ENCODE assay signal across 8 mouse cellular contexts in genomic region chr7:13043445-13044253, GRCm38 (mm10). TPM values are rescaled to one million over a fixed set of nuclear protein-coding genes. Genes with fewer than 3 reads are reported as not detected.
DNase-seq lines count a peak whose midpoint lies in the region; ATAC-seq and TF ChIP-seq lines count a peak whose summit lies in the region.

No protein-coding gene starts in this region.

- H3K4me3 ChIP-seq in lung, embryonic 16.5 days (ENCODE audit: low read length): peak overlapping the region; percentile 55
- no peak overlapping the region for H3K4me3 ChIP-seq in lung, adult 2 months (replicated peaks; ENCODE audit: extremely low read depth, low read depth, low read length)
- peak overlapping the region; percentile 44 for H3K4me3 ChIP-seq in embryonic facial prominence, embryonic 15.5 days (replicated peaks)
- peak overlapping the region; percentile 50 for H3K4me3 ChIP-seq in intestine, embryonic 15.5 days (replicated peaks)
- H3K4me3 ChIP-seq in liver, postnatal 0 days (ENCODE audit: low read depth, low read length): peak overlapping the region; percentile 43

- H3K27me3 ChIP-seq in lung, embryonic 16.5 days (ENCODE audit: control insufficient read depth, insufficient read depth, low read depth, low read length): peaks cover 33% of the 10 kb centered on the region
- H3K27me3 ChIP-seq in embryonic facial prominence, embryonic 15.5 days: peaks cover 49% of the 10 kb centered on the region
- peaks cover 33% of the 10 kb centered on the region for H3K27me3 ChIP-seq in intestine, embryonic 15.5 days (replicated peaks)
- H3K27me3 ChIP-seq in liver, postnatal 0 days (ENCODE audit: insufficient read depth, low read length): peaks cover 27% of the 10 kb centered on the region

- H3K4me1 ChIP-seq in lung, embryonic 16.5 days (replicated peaks; ENCODE audit: control insufficient read depth, insufficient read depth, low read length): peaks cover 20% of the 10 kb centered on the region
- peaks cover 8% of the 10 kb centered on the region; the same call in 1 of the 2 replicates for H3K4me1 ChIP-seq in lung, adult 2 months (ENCODE audit: control insufficient read depth, insufficient read depth, low read length)
- peaks cover 23% of the 10 kb centered on the region for H3K4me1 ChIP-seq in embryonic facial prominence, embryonic 15.5 days
- H3K4me1 ChIP-seq in intestine, embryonic 15.5 days (replicated peaks): peaks cover 15% of the 10 kb centered on the region
- peaks cover 18% of the 10 kb centered on the region for H3K4me1 ChIP-seq in liver, postnatal 0 days (ENCODE audit: insufficient read depth)

- no peak for DNase-seq in lung, adult 2 months
- DNase-seq in liver, postnatal 0 days: no peak
- DNase-seq in testis, postnatal 10 days (ENCODE audit: low spot score): peak; percentile 67
- no peak for DNase-seq in thymus, adult 18-20 months

- TF ChIP-seq POLR2A in lung, adult 2 months (IDR thresholded peaks at IDR 0.05; ENCODE audit: borderline replicate concordance, extremely low read depth, low read depth, low read length): no peak

- H3K4me2 ChIP-seq in lung, embryonic 16.5 days (ENCODE audit: low read depth, low read length): peak overlapping the region; percentile 93
- peak overlapping the region; percentile 88 for H3K4me2 ChIP-seq in embryonic facial prominence, embryonic 15.5 days (replicated peaks)
- peak overlapping the region; percentile 99 for H3K4me2 ChIP-seq in intestine, embryonic 15.5 days (replicated peaks)
- peak overlapping the region; percentile 67 for H3K4me2 ChIP-seq in liver, postnatal 0 days (ENCODE audit: low read depth, low read length)

- no peak for TF ChIP-seq CTCF in lung, adult 2 months (IDR thresholded peaks at IDR 0.05; ENCODE audit: insufficient read depth, low read length)
- TF ChIP-seq CTCF in liver, postnatal 0 days (IDR thresholded peaks at IDR 0.05; ENCODE audit: low read depth): no peak

- 6% methylated on average over 88 of the region's 88 CpGs for WGBS in lung, embryonic 16.5 days
- WGBS in lung, adult 2 months: 8% methylated on average over 88 of the region's 88 CpGs
- 5% methylated on average over 88 of the region's 88 CpGs for WGBS in embryonic facial prominence, embryonic 15.5 days
- WGBS in intestine, embryonic 15.5 days: 5% methylated on average over 88 of the region's 88 CpGs
- WGBS in liver, postnatal 0 days (ENCODE audit: insufficient replicate concordance): 7% methylated on average over 80 of the region's 88 CpGs

- peak; percentile 21 for ATAC-seq in lung, embryonic 16.5 days (ENCODE audit: low read depth)
- peak; percentile 53 for ATAC-seq in cerebellum, adult (ENCODE audit: insufficient number of reproducible peaks, low FRiP score, low TSS enrichment)
- ATAC-seq in embryonic facial prominence, embryonic 15.5 days (ENCODE audit: insufficient number of reproducible peaks, low FRiP score, low TSS enrichment, low read depth): 0 out of 2 replicates have a peak, but pooled peaks have one; percentile 23
- ATAC-seq in intestine, embryonic 15.5 days: peak; percentile 45
- peak; percentile 21; the same call in 1 of the 2 replicates for ATAC-seq in liver, postnatal 0 days

- no peak for TF ChIP-seq EP300 in liver, postnatal 0 days (IDR thresholded peaks at IDR 0.05; ENCODE audit: low read depth)

- H3K27ac ChIP-seq in lung, embryonic 16.5 days (ENCODE audit: low read length): no peak overlapping the region
- no peak overlapping the region for H3K27ac ChIP-seq in embryonic facial prominence, embryonic 15.5 days (replicated peaks)
- no peak overlapping the region for H3K27ac ChIP-seq in intestine, embryonic 15.5 days
- H3K27ac ChIP-seq in liver, postnatal 0 days (ENCODE audit: low read depth): no peak overlapping the region

- H3K9me3 ChIP-seq in lung, embryonic 16.5 days (ENCODE audit: control insufficient read depth, low read length): peaks cover 8% of the 10 kb centered on the region
- no peaks in the 10 kb centered on the region for H3K9me3 ChIP-seq in embryonic facial prominence, embryonic 15.5 days (replicated peaks)
- H3K9me3 ChIP-seq in intestine, embryonic 15.5 days: no peaks in the 10 kb centered on the region
- no peaks in the 10 kb centered on the region for H3K9me3 ChIP-seq in liver, postnatal 0 days (ENCODE audit: low read length)

- H3K9ac ChIP-seq in lung, embryonic 16.5 days (ENCODE audit: low read length): peak overlapping the region; percentile 65
- H3K9ac ChIP-seq in embryonic facial prominence, embryonic 15.5 days: peak overlapping the region; percentile 18
- H3K9ac ChIP-seq in intestine, embryonic 15.5 days: peak overlapping the region; percentile 55
- peak overlapping the region; percentile 39; the same call in 1 of the 2 replicates for H3K9ac ChIP-seq in liver, postnatal 0 days (replicated peaks)

- H3K36me3 ChIP-seq in lung, embryonic 16.5 days (ENCODE audit: control insufficient read depth, insufficient read depth, low read length): no peaks in the 10 kb centered on the region
- H3K36me3 ChIP-seq in embryonic facial prominence, embryonic 15.5 days: no peaks in the 10 kb centered on the region
- no peaks in the 10 kb centered on the region for H3K36me3 ChIP-seq in intestine, embryonic 15.5 days
- no peaks in the 10 kb centered on the region for H3K36me3 ChIP-seq in liver, postnatal 0 days (replicated peaks; ENCODE audit: insufficient read depth, low read length)

RNA-seq across cellular contexts. Expression of gene Ube2m, which starts 5.6 kb away (rescaled TPM):
- polyA plus RNA-seq in lung, embryonic 16.5 days (2015; fragmentation: Nextera tagmentation; extraction: Ambion mirVana): 25.8 and 31.6 TPM in 2 replicates
- 82.5 and 143 TPM in 2 replicates for polyA plus RNA-seq in lung, adult 2 months (2012; rRNA removed)
- polyA plus RNA-seq in embryonic facial prominence, embryonic 15.5 days (2015; fragmentation: Nextera tagmentation; extraction: Ambion mirVana): 126 and 127 TPM in 2 replicates
- 109 and 118 TPM in 2 replicates for polyA plus RNA-seq in intestine, embryonic 15.5 days (2015; fragmentation: Nextera tagmentation; extraction: Ambion mirVana)
- polyA plus RNA-seq in liver, postnatal 0 days (2015; fragmentation: Nextera tagmentation; extraction: Ambion mirVana): 53.8 and 59.8 TPM in 2 replicates

RNA-seq across cellular contexts. Expression of gene Chmp2a, which starts 9.0 kb away (rescaled TPM):
- 157 and 173 TPM in 2 replicates for polyA plus RNA-seq in lung, embryonic 16.5 days (2015; fragmentation: Nextera tagmentation; extraction: Ambion mirVana)
- polyA plus RNA-seq in lung, adult 2 months (2012; rRNA removed): 68.5 and 93.5 TPM in 2 replicates
- 179 and 184 TPM in 2 replicates for polyA plus RNA-seq in embryonic facial prominence, embryonic 15.5 days (2015; fragmentation: Nextera tagmentation; extraction: Ambion mirVana)
- polyA plus RNA-seq in intestine, embryonic 15.5 days (2015; fragmentation: Nextera tagmentation; extraction: Ambion mirVana): 162 and 177 TPM in 2 replicates
- polyA plus RNA-seq in liver, postnatal 0 days (2015; fragmentation: Nextera tagmentation; extraction: Ambion mirVana): 132 TPM in 2 replicates

RNA-seq across cellular contexts. Expression of gene Mzf1, which starts 10.9 kb away (rescaled TPM):
- polyA plus RNA-seq in lung, embryonic 16.5 days (2015; fragmentation: Nextera tagmentation; extraction: Ambion mirVana): 4.2 and 5.1 TPM in 2 replicates
- polyA plus RNA-seq in lung, adult 2 months (2012; rRNA removed): 2.3 and 2.5 TPM in 2 replicates
- 4.4 and 4.6 TPM in 2 replicates for polyA plus RNA-seq in embryonic facial prominence, embryonic 15.5 days (2015; fragmentation: Nextera tagmentation; extraction: Ambion mirVana)
- 2.1 and 2.5 TPM in 2 replicates for polyA plus RNA-seq in intestine, embryonic 15.5 days (2015; fragmentation: Nextera tagmentation; extraction: Ambion mirVana)
- polyA plus RNA-seq in liver, postnatal 0 days (2015; fragmentation: Nextera tagmentation; extraction: Ambion mirVana): 0.26 and 0.29 TPM in 2 replicates

RNA-seq across cellular contexts. Expression of gene Zbtb45, which starts 33.8 kb away (rescaled TPM):
- polyA plus RNA-seq in lung, embryonic 16.5 days (2015; fragmentation: Nextera tagmentation; extraction: Ambion mirVana): 28.1 and 28.2 TPM in 2 replicates
- polyA plus RNA-seq in lung, adult 2 months (2012; rRNA removed): 23.5 and 30.7 TPM in 2 replicates
- 26.0 and 29.4 TPM in 2 replicates for polyA plus RNA-seq in embryonic facial prominence, embryonic 15.5 days (2015; fragmentation: Nextera tagmentation; extraction: Ambion mirVana)
- 20.7 and 21.2 TPM in 2 replicates for polyA plus RNA-seq in intestine, embryonic 15.5 days (2015; fragmentation: Nextera tagmentation; extraction: Ambion mirVana)
- polyA plus RNA-seq in liver, postnatal 0 days (2015; fragmentation: Nextera tagmentation; extraction: Ambion mirVana): 5.6 and 7.2 TPM in 2 replicates

RNA-seq across cellular contexts. Expression of gene Trim28, which starts 44.7 kb away (rescaled TPM):
- 190 and 195 TPM in 2 replicates for polyA plus RNA-seq in lung, embryonic 16.5 days (2015; fragmentation: Nextera tagmentation; extraction: Ambion mirVana)
- polyA plus RNA-seq in lung, adult 2 months (2012; rRNA removed): 170 and 214 TPM in 2 replicates
- 279 and 290 TPM in 2 replicates for polyA plus RNA-seq in embryonic facial prominence, embryonic 15.5 days (2015; fragmentation: Nextera tagmentation; extraction: Ambion mirVana)
- 218 and 244 TPM in 2 replicates for polyA plus RNA-seq in intestine, embryonic 15.5 days (2015; fragmentation: Nextera tagmentation; extraction: Ambion mirVana)
- polyA plus RNA-seq in liver, postnatal 0 days (2015; fragmentation: Nextera tagmentation; extraction: Ambion mirVana): 56.0 and 59.1 TPM in 2 replicates
